Mouse (Mus musculus): ENCODE measurements around the gene Pdzk1ip1. TPM values are rescaled to one million over a fixed set of nuclear protein-coding genes. Genes with fewer than 3 reads are reported as not detected.

Gene Pdzk1ip1
- polyA plus RNA-seq, 1 experiment from 2014 or later = 42.7 TPM

GRCm38 (mm10) chr4:115123507-115123906 is 35.0 kb downstream of the Pdzk1ip1 start:
- no peak overlapping the region for H3K27ac ChIP-seq (replicated peaks)
- no peak for ATAC-seq (ENCODE audit: extremely low read depth, insufficient number of reproducible peaks, low FRiP score, low TSS enrichment)
- no peaks in the 10 kb centered on the region for H3K36me3 ChIP-seq
- no peak overlapping the region for H3K4me3 ChIP-seq
- H3K4me2 ChIP-seq = no peak overlapping the region
- no peaks in the 10 kb centered on the region for H3K9me3 ChIP-seq
- H3K4me1 ChIP-seq = no peaks in the 10 kb centered on the region
- H3K9ac ChIP-seq = no peak overlapping the region
- peaks cover 7% of the 10 kb centered on the region for H3K27me3 ChIP-seq (replicated peaks)
- 50% methylated on average over 2 of the region's 2 CpGs for WGBS

DNA sequence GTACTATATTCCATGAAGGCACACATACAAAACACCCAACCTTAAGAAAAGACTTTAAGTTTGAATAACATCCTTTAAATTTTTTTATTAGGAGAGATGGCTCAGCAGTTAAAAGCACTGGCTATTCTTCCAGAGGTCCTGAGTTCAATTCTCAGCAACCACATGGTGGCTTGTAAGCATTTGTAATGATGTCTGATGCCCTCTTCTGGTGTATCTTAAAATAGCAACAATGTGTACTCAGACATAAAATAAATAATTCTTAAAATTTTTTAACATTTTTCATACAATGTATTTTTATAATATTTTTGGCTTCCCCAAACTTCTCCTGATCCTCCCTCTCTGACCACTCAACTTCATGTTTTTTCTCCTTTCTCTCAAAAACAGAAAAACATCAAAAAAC is 36.2 kb downstream of the Pdzk1ip1 start:
- no peak overlapping the region for H3K4me2 ChIP-seq
- H3K27me3 ChIP-seq (replicated peaks) = peaks cover 7% of the 10 kb centered on the region
- no peak overlapping the region for H3K27ac ChIP-seq (replicated peaks)
- no peaks in the 10 kb centered on the region for H3K36me3 ChIP-seq
- H3K4me3 ChIP-seq = no peak overlapping the region
- ATAC-seq (ENCODE audit: extremely low read depth, insufficient number of reproducible peaks, low FRiP score, low TSS enrichment) = no peak
- no peaks in the 10 kb centered on the region for H3K4me1 ChIP-seq
- H3K9ac ChIP-seq = no peak overlapping the region
- H3K9me3 ChIP-seq = no peaks in the 10 kb centered on the region

GRCm38 (mm10) chr4:115133085-115133484 is 44.6 kb downstream of the Pdzk1ip1 start:
- Histone ChIP-seq H3K27ac (replicated peaks) (no peak overlapping the region), H3K9me3 (no peaks in the 10 kb centered on the region), H3K9ac (no peak overlapping the region), H3K4me1 (peaks cover 14% of the 10 kb centered on the region), H3K36me3 (no peaks in the 10 kb centered on the region), H3K27me3 (replicated peaks) (peaks cover 36% of the 10 kb centered on the region), H3K4me3 (peak overlapping the region; percentile 27; the same call in 1 of the 2 replicates), H3K4me2 (peak overlapping the region; percentile 63)
- WGBS = 1% methylated on average over 5 of the region's 5 CpGs
- no peak for ATAC-seq (ENCODE audit: extremely low read depth, insufficient number of reproducible peaks, low FRiP score, low TSS enrichment)

DNA sequence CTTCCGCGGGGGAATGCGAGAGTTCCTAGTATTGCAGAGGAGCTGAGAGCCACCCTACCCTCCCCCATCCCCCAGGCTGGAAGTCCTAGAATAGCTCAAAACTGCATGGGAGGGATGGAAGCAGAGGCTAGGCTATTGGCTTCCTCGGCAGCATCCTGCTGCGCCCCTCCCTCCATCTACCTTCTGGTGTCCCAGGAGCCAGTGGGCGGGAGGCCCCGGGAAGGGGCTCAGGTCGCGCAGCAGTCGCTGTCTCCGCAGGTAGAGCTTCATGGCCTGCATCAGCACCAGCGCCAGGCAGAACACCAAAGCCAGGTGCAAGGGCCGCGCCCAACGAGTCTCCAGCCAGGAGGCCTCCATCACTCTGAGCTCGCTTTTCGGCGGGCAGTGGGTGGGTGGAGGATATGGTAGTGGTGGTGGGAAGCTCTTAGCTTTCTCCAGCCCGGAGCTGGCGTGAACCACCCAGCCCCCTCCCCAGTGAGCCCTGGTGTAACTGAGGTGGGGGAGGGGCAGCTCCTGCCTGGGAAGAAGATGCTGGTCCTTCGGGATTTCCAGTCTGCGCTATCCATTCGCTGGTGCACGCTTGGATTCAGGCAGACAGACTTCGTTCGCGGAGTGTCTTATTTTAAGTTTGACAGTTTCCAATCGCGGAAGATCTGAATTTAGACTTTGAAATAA is 45.2 kb downstream of the Pdzk1ip1 start, which contains the start of gene Cyp4x1:
Gene Cyp4x1 (minus strand): TSS at position 661 of the 675 bp plus-strand sequence.
- Histone ChIP-seq H3K4me3 (peak within 1 kb of the TSS; percentile 27), H3K4me2 (peak within 1 kb of the TSS; percentile 63), H3K9me3 (no peaks in the 10 kb centered on the region), H3K27me3 (replicated peaks) (peaks cover 38% of the 10 kb centered on the region), H3K4me1 (peaks cover 14% of the 10 kb centered on the region), H3K27ac (replicated peaks) (no peak within 1 kb of the TSS), H3K9ac (no peak within 1 kb of the TSS), H3K36me3 (no peaks in the 10 kb centered on the region)
- ATAC-seq (ENCODE audit: extremely low read depth, insufficient number of reproducible peaks, low FRiP score, low TSS enrichment) = no peak
- WGBS = 1% methylated on average over 29 of the region's 29 CpGs

DNA sequence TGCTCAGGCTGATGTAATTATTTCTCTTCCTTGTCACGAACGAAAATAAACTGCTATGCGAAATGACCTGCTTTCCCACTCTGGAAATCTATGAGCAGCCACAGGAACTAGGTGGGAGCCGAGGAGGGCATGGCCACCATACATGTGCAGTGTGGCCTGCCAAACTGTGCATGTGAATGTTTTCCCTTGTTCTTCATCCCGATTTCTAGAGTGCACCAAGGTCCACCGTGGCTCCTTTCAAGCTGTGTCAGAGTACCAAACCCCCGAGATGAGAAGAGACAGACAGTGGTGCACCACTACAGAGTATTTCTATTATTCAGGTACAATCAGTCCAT is 45.8 kb downstream of the Pdzk1ip1 start:
- no peaks in the 10 kb centered on the region for H3K36me3 ChIP-seq
- no peak for ATAC-seq (ENCODE audit: extremely low read depth, insufficient number of reproducible peaks, low FRiP score, low TSS enrichment)
- H3K27ac ChIP-seq (replicated peaks) = no peak overlapping the region
- 19% methylated on average over 7 of the region's 7 CpGs for WGBS
- H3K4me2 ChIP-seq = peak overlapping the region; percentile 63
- peaks cover 40% of the 10 kb centered on the region for H3K27me3 ChIP-seq (replicated peaks)
- no peak overlapping the region for H3K9ac ChIP-seq
- no peaks in the 10 kb centered on the region for H3K9me3 ChIP-seq
- peaks cover 14% of the 10 kb centered on the region for H3K4me1 ChIP-seq
- no peak overlapping the region; the same call in 1 of the 2 replicates for H3K4me3 ChIP-seq

Other genes starting within 250 kb of the Pdzk1ip1 start
- 0.07 and 0.09 TPM in 2 replicates for gene Foxd2, start 179.8 kb upstream of the Pdzk1ip1 start, polyA plus RNA-seq (2015; fragmentation: Nextera tagmentation; extraction: Ambion mirVana)
- not detected in 2 replicates for gene Foxe3, start 162.7 kb upstream of the Pdzk1ip1 start, polyA plus RNA-seq (2015; fragmentation: Nextera tagmentation; extraction: Ambion mirVana)
- gene Cmpk1, start 101.5 kb upstream of the Pdzk1ip1 start, polyA plus RNA-seq (2015; fragmentation: Nextera tagmentation; extraction: Ambion mirVana) = 57.4 TPM in 2 replicates
- gene Stil, start 88.5 kb upstream of the Pdzk1ip1 start, polyA plus RNA-seq (2015; fragmentation: Nextera tagmentation; extraction: Ambion mirVana) = 7.8 and 8.7 TPM in 2 replicates
- gene Tal1, start 32.3 kb upstream of the Pdzk1ip1 start, polyA plus RNA-seq (2015; fragmentation: Nextera tagmentation; extraction: Ambion mirVana) = 5.4 and 8.4 TPM in 2 replicates
- gene Cyp4x1, start 45.6 kb downstream of the Pdzk1ip1 start, polyA plus RNA-seq (2015; fragmentation: Nextera tagmentation; extraction: Ambion mirVana) = 0.04 and 0.08 TPM in 2 replicates
- not detected in 2 replicates for gene Cyp4a29, start 153.4 kb downstream of the Pdzk1ip1 start, polyA plus RNA-seq (2015; fragmentation: Nextera tagmentation; extraction: Ambion mirVana)
- not detected in 2 replicates for gene Cyp4a12a, start 210.3 kb downstream of the Pdzk1ip1 start, polyA plus RNA-seq (2015; fragmentation: Nextera tagmentation; extraction: Ambion mirVana)